Mouse (Mus musculus) CH12.LX (cell line): Measurements from ENCODE around the gene Khk.
A peak's percentile ranks its signal among the peaks of the same experiment; 100 is the strongest.

Experiments
- BHLHE40 ChIP-seq: IDR thresholded peaks from 2 replicates; pipeline ENCODE4 v1.6.1; 2011; ENCODE audit warnings: mild to moderate bottlenecking, low read depth, low read length, improper control_type of control experiment
- CHD2 ChIP-seq: IDR thresholded peaks from 2 replicates; pipeline ENCODE4 v1.6.1; 2011; ENCODE audit warnings: low read length, improper control_type of control experiment
- CTCF ChIP-seq, 2 experiments: IDR thresholded peaks in 1 of 2; conservative IDR thresholded peaks in 1 of 2; 2 replicates each; pipeline ENCODE4 v1.5.1; 2011 to 2012; ENCODE audit warnings: low read depth in 2 of 2, low read length in 2 of 2, improper control_type of control experiment in 1 of 2, inconsistent platforms in 1 of 2, mild to moderate bottlenecking in 1 of 2, moderate library complexity in 1 of 2
- E2F4 ChIP-seq: IDR thresholded peaks from 2 replicates; pipeline ENCODE4 v1.6.1; 2011; ENCODE audit warnings: low read depth, low read length, improper control_type of control experiment; ENCODE audit not compliant: insufficient replicate concordance
- EP300 ChIP-seq: IDR thresholded peaks from 2 replicates; pipeline ENCODE4 v1.6.1; 2011; ENCODE audit warnings: low read length, improper control_type of control experiment
- ETS1 ChIP-seq: conservative IDR thresholded peaks from 2 replicates; pipeline ENCODE4 v1.6.1; 2012; ENCODE audit warnings: low read depth, mild to moderate bottlenecking, inconsistent platforms, low read length, improper control_type of control experiment, moderate library complexity
- HCFC1 ChIP-seq: IDR thresholded peaks from 2 replicates; pipeline ENCODE4 v1.6.1; 2012; ENCODE audit warnings: low read depth, mild to moderate bottlenecking, inconsistent platforms, low read length, improper control_type of control experiment
- MAFK ChIP-seq: IDR thresholded peaks from 2 replicates; pipeline ENCODE4 v1.6.1; 2011; ENCODE audit warnings: low read length, improper control_type of control experiment; ENCODE audit not compliant: insufficient replicate concordance
- MAX ChIP-seq: IDR thresholded peaks from 2 replicates; pipeline ENCODE4 v1.6.1; 2011; ENCODE audit warnings: low read length, improper control_type of control experiment
- MEF2A ChIP-seq: IDR thresholded peaks from 2 replicates; pipeline ENCODE4 v1.6.1; 2014; ENCODE audit warnings: low read depth, mild to moderate bottlenecking, inconsistent platforms, low read length, improper control_type of control experiment, borderline replicate concordance
- MYC ChIP-seq: IDR thresholded peaks from 2 replicates; pipeline ENCODE4 v1.6.1; 2011; ENCODE audit warnings: low read depth, mild to moderate bottlenecking, improper control_type of control experiment, low read length
- NRF1 ChIP-seq: IDR thresholded peaks from 2 replicates; pipeline ENCODE4 v1.6.1; 2014; ENCODE audit warnings: low read depth, mild to moderate bottlenecking, inconsistent platforms, low read length, improper control_type of control experiment, moderate library complexity
- TCF12 ChIP-seq: IDR thresholded peaks from 2 replicates; pipeline ENCODE4 v1.6.1; 2014; ENCODE audit warnings: low read depth, mild to moderate bottlenecking, inconsistent platforms, low read length, improper control_type of control experiment
- USF2 ChIP-seq: conservative IDR thresholded peaks from 2 replicates; pipeline ENCODE4 v1.6.1; 2011; ENCODE audit warnings: low read depth, low read length, improper control_type of control experiment

DNA sequence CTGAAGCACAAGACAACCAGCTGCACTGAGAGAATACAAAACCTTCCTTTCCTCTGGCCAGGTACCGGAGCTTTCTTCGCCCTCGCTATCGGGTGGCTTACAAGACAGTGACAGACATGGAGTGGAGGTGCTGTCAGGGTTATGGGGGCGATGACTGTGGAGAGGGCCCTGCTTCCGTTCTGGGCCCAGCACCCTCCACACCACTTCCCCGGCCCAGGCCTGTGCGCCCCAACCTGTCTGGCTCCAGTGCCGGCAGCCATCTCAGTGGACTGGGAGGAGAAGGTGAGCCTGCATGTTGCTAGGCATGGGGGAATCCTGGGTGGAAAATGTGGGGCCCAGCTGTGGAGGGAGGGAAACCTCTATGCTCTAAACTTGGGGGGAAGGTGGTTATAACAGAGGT is 5.8 kb upstream of the Khk start:
- TF ChIP-seq MAX, result no peak
- no peak for TF ChIP-seq EP300
- TF ChIP-seq NRF1, result no peak
- TF ChIP-seq USF2, result no peak
- TF ChIP-seq ETS1, result no peak
- TF ChIP-seq MYC, result no peak
- TF ChIP-seq MEF2A, result 0 out of 2 replicates have a peak, but pooled peaks have one; percentile 2
- no peak for TF ChIP-seq BHLHE40
- TF ChIP-seq CTCF (conservative IDR thresholded peaks at IDR 0.05 in 1 of 2, IDR thresholded peaks at IDR 0.05 in 1 of 2; ENCODE audit: low read depth in 2 of 2, low read length in 2 of 2), result no peak
- TF ChIP-seq CHD2, result no peak
- TF ChIP-seq HCFC1, result no peak
- TF ChIP-seq TCF12, result no peak
- TF ChIP-seq MAFK, result no peak
- TF ChIP-seq E2F4, result no peak
